Mouse (Mus musculus) CH12.LX (cell line): Measurements from ENCODE around the gene Ssr3. TPM values are rescaled to one million over a fixed set of nuclear protein-coding genes. Genes with fewer than 3 reads are reported as not detected.

ENCODE experiments used
- DNase-seq: peaks from one replicate; pipeline ENCODE4 v3.0.0-alpha.2; 2013; ENCODE audit errors: extremely low read depth
- H3K27ac ChIP-seq: 2 replicates; pipeline ENCODE4 v1.5.1; 2012; ENCODE audit warnings: low read depth, mild to moderate bottlenecking, control low read depth, moderate library complexity; ENCODE audit not compliant: insufficient read depth
- H3K27me3 ChIP-seq: replicated peaks from 2 replicates; pipeline ENCODE3; 2012; ENCODE audit warnings: inconsistent platforms
- H3K36me3 ChIP-seq, 2 experiments: replicated peaks in 1 of 2; 2 replicates each; pipeline versions ENCODE3 to v1.6.1; 2012; ENCODE audit warnings: inconsistent platforms in 1 of 2, low read length in 1 of 2, mild to moderate bottlenecking in 1 of 2, mixed read lengths in 1 of 2, moderate library complexity in 1 of 2; ENCODE audit not compliant: control insufficient read depth in 1 of 2, insufficient read depth in 1 of 2
- H3K4me1 ChIP-seq, 2 experiments: 2 replicates each; pipeline ENCODE4 v1.6.1; 2012; ENCODE audit warnings: inconsistent platforms in 1 of 2, moderate library complexity in 1 of 2; ENCODE audit not compliant: insufficient read depth in 2 of 2, control insufficient read depth in 1 of 2
- H3K4me2 ChIP-seq: 2 replicates; pipeline ENCODE4 v1.6.1; 2012; ENCODE audit warnings: low read depth, mild to moderate bottlenecking, control low read depth; ENCODE audit not compliant: poor library complexity, insufficient read depth, severe bottlenecking
- H3K4me3 ChIP-seq, 3 experiments: fragments of 150-350 bp in 1 of 3; sonication (generic) in 1 of 3; replicated peaks in 1 of 3; 2 replicates each; pipeline versions ENCODE3 to v1.5.1; 2011 to 2012; ENCODE audit warnings: low read depth in 2 of 3, low read length in 2 of 3, mild to moderate bottlenecking in 2 of 3, moderate library complexity in 2 of 3, control low read depth in 1 of 3, improper control_type of control experiment in 1 of 3, inconsistent platforms in 1 of 3, mixed read lengths in 1 of 3; ENCODE audit not compliant: poor library complexity in 1 of 3
- H3K79me2 ChIP-seq: replicated peaks from 2 replicates; pipeline ENCODE4 v1.6.1; 2012; ENCODE audit warnings: mild to moderate bottlenecking, moderate library complexity; ENCODE audit not compliant: control insufficient read depth, poor library complexity, insufficient read depth, severe bottlenecking; ENCODE audit errors: extremely low read depth
- H3K9ac ChIP-seq: 2 replicates; pipeline ENCODE4 v1.6.1; 2012; ENCODE audit warnings: low read depth, mild to moderate bottlenecking, control low read depth, moderate library complexity; ENCODE audit not compliant: insufficient read depth
- H3K9me3 ChIP-seq: replicated peaks from 2 replicates; pipeline ENCODE3; 2012; ENCODE audit warnings: low read length, inconsistent platforms, mixed read lengths
- BHLHE40 ChIP-seq: IDR thresholded peaks from 2 replicates; pipeline ENCODE4 v1.6.1; 2011; ENCODE audit warnings: mild to moderate bottlenecking, low read depth, low read length, improper control_type of control experiment
- E2F4 ChIP-seq: IDR thresholded peaks from 2 replicates; pipeline ENCODE4 v1.6.1; 2011; ENCODE audit warnings: low read depth, low read length, improper control_type of control experiment; ENCODE audit not compliant: insufficient replicate concordance
- EP300 ChIP-seq: IDR thresholded peaks from 2 replicates; pipeline ENCODE4 v1.6.1; 2011; ENCODE audit warnings: low read length, improper control_type of control experiment
- ETS1 ChIP-seq: conservative IDR thresholded peaks from 2 replicates; pipeline ENCODE4 v1.6.1; 2012; ENCODE audit warnings: low read depth, mild to moderate bottlenecking, inconsistent platforms, low read length, improper control_type of control experiment, moderate library complexity
- HCFC1 ChIP-seq: IDR thresholded peaks from 2 replicates; pipeline ENCODE4 v1.6.1; 2012; ENCODE audit warnings: low read depth, mild to moderate bottlenecking, inconsistent platforms, low read length, improper control_type of control experiment
- IRF4 ChIP-seq: IDR thresholded peaks from 2 replicates; pipeline ENCODE4 v1.6.1; 2014; ENCODE audit warnings: low read depth, mild to moderate bottlenecking, inconsistent platforms, low read length, improper control_type of control experiment
- JUN ChIP-seq: IDR thresholded peaks from 2 replicates; pipeline ENCODE4 v1.6.1; 2011; ENCODE audit warnings: low read depth, mild to moderate bottlenecking, low read length, improper control_type of control experiment, moderate library complexity; ENCODE audit not compliant: insufficient read depth
- JUND ChIP-seq: conservative IDR thresholded peaks from 2 replicates; pipeline ENCODE4 v1.6.1; 2011; ENCODE audit warnings: low read depth, low read length, improper control_type of control experiment
- MAX ChIP-seq: IDR thresholded peaks from 2 replicates; pipeline ENCODE4 v1.6.1; 2011; ENCODE audit warnings: low read length, improper control_type of control experiment
- MAZ ChIP-seq: IDR thresholded peaks from 2 replicates; pipeline ENCODE4 v1.6.1; 2012; ENCODE audit warnings: low read depth, mild to moderate bottlenecking, inconsistent platforms, low read length, improper control_type of control experiment, moderate library complexity
- MEF2A ChIP-seq: IDR thresholded peaks from 2 replicates; pipeline ENCODE4 v1.6.1; 2014; ENCODE audit warnings: low read depth, mild to moderate bottlenecking, inconsistent platforms, low read length, improper control_type of control experiment, borderline replicate concordance
- MYC ChIP-seq: IDR thresholded peaks from 2 replicates; pipeline ENCODE4 v1.6.1; 2011; ENCODE audit warnings: low read depth, mild to moderate bottlenecking, improper control_type of control experiment, low read length
- NELFE ChIP-seq: IDR thresholded peaks from 2 replicates; pipeline ENCODE4 v1.6.1; 2011; ENCODE audit warnings: low read depth, low read length, improper control_type of control experiment
- PAX5 ChIP-seq: IDR thresholded peaks from 2 replicates; pipeline ENCODE4 v1.6.1; 2012; ENCODE audit warnings: low read length, inconsistent platforms, mixed read lengths
- POLR2AphosphoS2 ChIP-seq: IDR thresholded peaks from 2 replicates; pipeline ENCODE4 v1.6.1; 2011; ENCODE audit warnings: low read depth, low read length, improper control_type of control experiment
- RAD21 ChIP-seq: IDR thresholded peaks from 2 replicates; pipeline ENCODE4 v1.6.1; 2011; ENCODE audit warnings: low read depth, mild to moderate bottlenecking, low read length, improper control_type of control experiment, moderate library complexity
- RCOR1 ChIP-seq: conservative IDR thresholded peaks from 2 replicates; pipeline ENCODE4 v1.6.1; 2012; ENCODE audit warnings: low read depth, mild to moderate bottlenecking, inconsistent platforms, low read length, improper control_type of control experiment
- SIN3A ChIP-seq: IDR thresholded peaks from 2 replicates; pipeline ENCODE4 v1.6.1; 2012; ENCODE audit warnings: low read length, improper control_type of control experiment, inconsistent platforms
- TCF12 ChIP-seq: IDR thresholded peaks from 2 replicates; pipeline ENCODE4 v1.6.1; 2014; ENCODE audit warnings: low read depth, mild to moderate bottlenecking, inconsistent platforms, low read length, improper control_type of control experiment
- UBTF ChIP-seq: IDR thresholded peaks from 2 replicates; pipeline ENCODE4 v1.6.1; 2012; ENCODE audit warnings: low read depth, mild to moderate bottlenecking, inconsistent platforms, low read length, improper control_type of control experiment, moderate library complexity
- USF1 ChIP-seq: IDR thresholded peaks from 2 replicates; pipeline ENCODE4 v1.6.1; 2014; ENCODE audit warnings: low read depth, mild to moderate bottlenecking, inconsistent platforms, low read length, improper control_type of control experiment
- USF2 ChIP-seq: conservative IDR thresholded peaks from 2 replicates; pipeline ENCODE4 v1.6.1; 2011; ENCODE audit warnings: low read depth, low read length, improper control_type of control experiment
- ZC3H11A ChIP-seq: IDR thresholded peaks from 2 replicates; pipeline ENCODE4 v1.6.1; 2012; ENCODE audit warnings: low read depth, mild to moderate bottlenecking, inconsistent platforms, low read length, improper control_type of control experiment
- ZKSCAN1 ChIP-seq: IDR thresholded peaks from 2 replicates; pipeline ENCODE4 v1.6.1; 2012; ENCODE audit warnings: low read depth, inconsistent platforms, low read length, improper control_type of control experiment, borderline replicate concordance
- ZMIZ1 ChIP-seq: IDR thresholded peaks from 2 replicates; pipeline ENCODE4 v1.6.1; 2012; ENCODE audit warnings: low read depth, mild to moderate bottlenecking, inconsistent platforms, low read length, improper control_type of control experiment
- ZNF384 ChIP-seq: IDR thresholded peaks from 2 replicates; pipeline ENCODE4 v1.6.1; 2012; ENCODE audit warnings: low read depth, low read length, improper control_type of control experiment, inconsistent platforms
- dilution Hi-C: fragments of 300-500 bp; cut with MboI; formaldehyde crosslinking; loops from 2 replicates; pipeline ENCODE4 v1.14.3; 2020; ENCODE audit warnings: low sequenced_read_pairs; ENCODE audit not compliant: extremely low pct_unique_long_range_greater_than_20kb, extremely low pct_ligation_motif_present
- in situ Hi-C: fragments of 300-500 bp; cut with MboI; formaldehyde crosslinking; loops from 3 replicates; pipeline ENCODE4 v1.14.3; 2019; ENCODE audit warnings: low sequenced_read_pairs, low pct_ligation_motif_present, low pct_unique_long_range_greater_than_20kb, mixed read lengths
- polyA plus RNA-seq: library from polyadenylated mRNA; unstranded; fragments of >175 nt; gene quantifications from 2 replicates; pipeline ENCODE4 v1.2.1, GENCODE M21; 2012; ENCODE audit warnings: low read depth; ENCODE audit not compliant: insufficient read length
- total RNA-seq, 2 experiments: library from RNA; depleted of rRNA; stranded (reverse); fragments of 300-350 nt in 1 of 2; fragments of >200 nt in 1 of 2; gene quantifications; 2 replicates each; pipeline ENCODE4 v1.2.3; 2012 to 2014

Gene Ssr3
- total and polyA plus RNA-seq, 3 experiments: 118 to 222 (median 165) TPM

DNA sequence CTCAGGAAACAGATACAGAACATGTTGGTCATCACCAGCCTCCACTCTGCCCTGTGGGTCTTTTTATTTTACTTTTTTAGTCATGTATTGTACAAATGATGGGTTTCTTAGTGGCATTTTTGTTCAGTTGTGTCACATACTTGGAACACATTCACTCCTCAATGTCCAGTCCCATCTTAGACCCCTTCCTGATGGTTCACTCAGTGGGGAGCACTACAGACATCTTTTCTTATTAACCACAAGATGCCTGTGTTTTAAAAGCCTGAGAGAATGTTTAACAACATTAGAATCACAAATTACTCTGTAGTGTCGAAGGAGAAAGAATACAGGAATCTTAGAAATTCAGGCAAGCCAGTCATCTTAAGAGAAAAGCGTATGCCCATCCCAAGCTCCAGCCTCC is 33.6 kb downstream of the Ssr3 start:
- H3K36me3 ChIP-seq: peaks cover 3 to 30% of the 10 kb centered on the region in 2 experiments
- dilution Hi-C loops: no loop called here
- no peak overlapping the region for H3K9ac ChIP-seq
- no peak overlapping the region for H3K4me3 ChIP-seq
- in situ Hi-C loops: loop anchor here (25.0 kb wide), 1 partner anchor 578 kb away; no protein-coding TSS in a partner anchor
- H3K27me3 ChIP-seq: no peaks in the 10 kb centered on the region
- no peak for DNase-seq
- no peaks in the 10 kb centered on the region for H3K79me2 ChIP-seq
- TF ChIP-seq TCF12 (no peak), JUND (no peak), SIN3A (no peak), IRF4 (no peak), USF1 (no peak), MAZ (no peak), NELFE (no peak), UBTF (no peak), RCOR1 (no peak), HCFC1 (no peak), PAX5 (no peak), JUN (no peak), POLR2AphosphoS2 (no peak), E2F4 (no peak), ZMIZ1 (no peak), ETS1 (no peak)
- H3K4me2 ChIP-seq: no peak overlapping the region
- H3K27ac ChIP-seq: no peak overlapping the region
- H3K4me1 ChIP-seq: peaks cover 0 to 15% of the 10 kb centered on the region in 2 experiments; a peak in 2 of 4 replicates
- no peaks in the 10 kb centered on the region for H3K9me3 ChIP-seq

DNA sequence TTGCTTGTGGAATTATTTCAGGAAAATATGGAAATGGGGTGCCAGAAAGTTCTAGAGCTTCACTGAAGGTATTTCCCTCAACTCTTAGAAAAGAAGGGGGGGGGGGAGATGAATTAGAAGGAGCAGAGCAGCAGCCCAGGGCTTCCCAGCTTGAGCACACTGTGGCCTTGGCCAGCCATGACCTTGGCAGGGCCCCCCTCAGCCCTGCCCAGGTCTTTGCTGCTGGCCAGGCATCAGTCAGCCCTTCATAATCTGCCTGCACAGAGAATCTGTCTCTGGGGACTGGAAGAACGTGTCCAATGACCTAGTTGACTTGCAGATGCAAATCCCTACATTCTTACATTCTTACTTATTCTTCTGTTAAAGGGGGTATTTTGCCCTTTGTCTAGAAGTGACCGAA is 34.1 kb downstream of the Ssr3 start:
- no peak overlapping the region for H3K27ac ChIP-seq
- DNase-seq: no peak

More for the DNA sequence above, 34.1 kb downstream of the Ssr3 start:
- Histone ChIP-seq H3K79me2 (no peaks in the 10 kb centered on the region), H3K36me3 (peaks cover 3 to 29% of the 10 kb centered on the region in 2 experiments), H3K27me3 (no peaks in the 10 kb centered on the region), H3K9ac (no peak overlapping the region), H3K4me3 (no peak overlapping the region), H3K4me2 (no peak overlapping the region), H3K4me1 (peaks cover 0 to 21% of the 10 kb centered on the region in 2 experiments; a peak in 2 of 4 replicates)
- dilution Hi-C loops: no loop called here
- no peak for TF ChIP-seq RAD21
- no peak for TF ChIP-seq JUN
- TF ChIP-seq PAX5: no peak
- TF ChIP-seq ZNF384: no peak
- no peak for TF ChIP-seq ZKSCAN1
- TF ChIP-seq USF2: no peak
- no peak for TF ChIP-seq JUND
- no peak for TF ChIP-seq NELFE
- no peak for TF ChIP-seq MAZ
- TF ChIP-seq RCOR1: no peak
- TF ChIP-seq BHLHE40: no peak
- TF ChIP-seq MAX: no peak
- no peak for TF ChIP-seq MEF2A
- TF ChIP-seq ZC3H11A: no peak
- no peak for TF ChIP-seq MYC
- no peak for TF ChIP-seq EP300
- no peak for TF ChIP-seq POLR2AphosphoS2
- no peak for TF ChIP-seq HCFC1
- TF ChIP-seq, all 38 proteins: peak for 0
- no peaks in the 10 kb centered on the region for H3K9me3 ChIP-seq
- in situ Hi-C loops: loop anchor here (25.0 kb wide), 1 partner anchor 579 kb away; no protein-coding TSS in a partner anchor
